Mouse (Mus musculus) cortical plate, adult 2 months (tissue): Measurements from ENCODE around the gene Tmem107.

Experiments
- CTCF ChIP-seq: fragments of 200-500 bp; IDR thresholded peaks from 2 replicates; pipeline ENCODE4 v1.5.1; 2011; ENCODE audit warnings: mild to moderate bottlenecking, control low read depth, low read length; ENCODE audit not compliant: insufficient read depth; ENCODE audit errors: extremely low read depth
- POLR2A ChIP-seq: fragments of 200-500 bp; IDR thresholded peaks from 2 replicates; pipeline ENCODE4 v1.6.1; 2011; ENCODE audit warnings: mild to moderate bottlenecking, low read length, control low read depth; ENCODE audit not compliant: insufficient read depth; ENCODE audit errors: extremely low read depth

DNA sequence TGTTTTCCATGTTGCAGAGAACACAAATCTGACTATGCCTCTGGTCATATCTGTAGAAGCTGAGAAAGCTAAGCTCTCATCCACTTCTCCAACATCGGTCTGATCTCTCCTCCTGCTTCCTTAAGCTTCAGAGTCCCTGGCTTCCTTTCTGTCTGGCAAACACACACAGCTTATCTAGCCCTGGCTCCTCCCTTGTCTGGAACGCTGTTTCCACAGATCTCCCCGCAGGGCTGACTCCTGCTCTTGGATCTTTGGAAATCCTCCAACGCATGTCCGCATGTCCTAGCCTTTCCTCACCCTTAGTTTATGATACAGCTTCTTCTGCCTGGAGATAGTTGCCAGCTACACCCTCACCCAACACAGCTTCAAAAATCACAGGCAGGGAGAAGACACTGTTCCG is 3.0 kb upstream of the Tmem107 start:
- TF ChIP-seq CTCF (no peak), POLR2A (no peak)
